Mouse (Mus musculus) kidney, adult 2 months (tissue): ENCODE measurements around the gene Scrg1. TPM values are rescaled to one million over a fixed set of nuclear protein-coding genes. Genes with fewer than 3 reads are reported as not detected.

Source experiments
- DNase-seq: peaks from one replicate; pipeline ENCODE4 v3.0.0; 2021
- H3K27ac ChIP-seq: fragments of 200-500 bp; 2 replicates; pipeline ENCODE4 v1.5.1; 2012; ENCODE audit warnings: low read depth, low read length, control low read depth, inconsistent platforms; ENCODE audit not compliant: insufficient read depth
- H3K27me3 ChIP-seq: fragments of 200-500 bp; replicated peaks from 2 replicates; pipeline ENCODE4 v1.6.1; 2012; ENCODE audit warnings: mild to moderate bottlenecking, moderate library complexity, low read length, inconsistent platforms; ENCODE audit not compliant: control insufficient read depth, insufficient read depth
- H3K36me3 ChIP-seq: fragments of 200-500 bp; 2 replicates; pipeline ENCODE4 v1.6.1; 2012; ENCODE audit warnings: mild to moderate bottlenecking, moderate library complexity, low read length, inconsistent platforms; ENCODE audit not compliant: control insufficient read depth, insufficient read depth
- H3K4me1 ChIP-seq: fragments of 200-500 bp; 2 replicates; pipeline ENCODE4 v1.6.1; 2011; ENCODE audit warnings: low read length; ENCODE audit not compliant: control insufficient read depth, insufficient read depth
- H3K4me3 ChIP-seq: fragments of 200-500 bp; 2 replicates; pipeline ENCODE4 v1.5.1; 2011; ENCODE audit warnings: mild to moderate bottlenecking, low read depth, low read length, control low read depth; ENCODE audit not compliant: insufficient read depth
- CTCF ChIP-seq: fragments of 200-500 bp; conservative IDR thresholded peaks from 2 replicates; pipeline ENCODE4 v1.5.1; 2011; ENCODE audit warnings: low read depth, mild to moderate bottlenecking, control low read depth, low read length, moderate library complexity, mixed read lengths; ENCODE audit not compliant: insufficient read depth, insufficient read length
- POLR2A ChIP-seq: fragments of 200-500 bp; IDR thresholded peaks from one replicate; pipeline ENCODE4 v1.6.1; 2011; ENCODE audit warnings: low read depth, low read length, control low read depth
- WGBS: fragments of 180-500 bp; shearing (Covaris S2); methylation state at CpG from one replicate; pipeline ENCODE4 v1.1.7; 2018; 5-methylcytosine and 5-hydroxymethylcytosine counted together
- polyA plus RNA-seq: library from polyadenylated mRNA; depleted of rRNA; stranded (reverse); fragments of >200 nt; gene quantifications from 2 replicates; pipeline ENCODE4 v1.2.3, GENCODE M21; 2012

The Scrg1 gene
- polyA plus RNA-seq, 1 experiment, result 1.2 TPM

DNA sequence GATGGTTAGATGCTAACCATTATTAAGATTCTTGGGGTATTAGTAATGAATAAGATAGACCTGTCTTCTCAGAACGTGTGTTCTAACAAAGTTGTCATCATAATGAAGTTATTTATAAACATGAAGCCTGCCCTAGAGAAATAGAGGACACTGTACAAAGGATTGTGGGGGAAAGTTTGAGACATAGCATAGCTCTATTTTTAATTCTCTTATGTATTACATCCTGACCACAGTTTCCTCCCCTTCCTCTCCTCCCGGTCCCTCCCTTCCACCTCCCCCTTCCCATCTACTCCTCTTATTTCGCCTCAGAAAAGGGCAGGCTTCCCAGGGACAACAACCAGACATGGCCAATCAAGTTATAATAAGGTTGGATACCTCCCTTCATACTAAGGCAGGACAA is 22.7 kb downstream of the Scrg1 start:
- no peaks in the 10 kb centered on the region for H3K27me3 ChIP-seq
- no peaks in the 10 kb centered on the region for H3K36me3 ChIP-seq
- H3K27ac ChIP-seq, result no peak overlapping the region
- H3K4me1 ChIP-seq, result no peaks in the 10 kb centered on the region
- no peak for TF ChIP-seq CTCF
- TF ChIP-seq POLR2A, result no peak
- WGBS, result 42% methylated on average over 3 of the region's 3 CpGs
- H3K4me3 ChIP-seq, result no peak overlapping the region
- no peak for DNase-seq

DNA sequence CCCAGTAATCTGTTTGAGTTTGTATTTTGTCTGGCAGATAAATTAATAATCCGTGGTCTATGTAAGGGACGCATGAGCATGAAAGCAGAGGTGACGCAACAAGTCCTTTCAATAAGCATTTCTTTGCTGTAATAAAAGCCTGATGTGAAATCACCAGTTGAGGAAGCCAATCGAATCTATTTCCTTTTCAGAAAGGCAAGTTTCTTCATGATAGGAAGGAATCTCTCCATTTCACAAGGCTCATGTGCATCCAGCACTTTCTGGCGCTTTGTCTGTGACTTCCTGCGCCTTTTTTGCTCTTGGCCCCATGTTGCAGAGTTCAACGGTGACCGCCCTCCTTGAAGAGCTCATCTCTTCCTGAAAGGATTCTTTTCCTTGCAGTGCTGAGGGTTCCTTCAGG is 24.0 kb downstream of the Scrg1 start:
- no peak for DNase-seq
- H3K4me3 ChIP-seq, result no peak overlapping the region
- H3K4me1 ChIP-seq, result no peaks in the 10 kb centered on the region
- H3K27me3 ChIP-seq, result no peaks in the 10 kb centered on the region
- WGBS, result 90% methylated on average over 8 of the region's 8 CpGs
- TF ChIP-seq POLR2A (no peak), CTCF (no peak)
- no peaks in the 10 kb centered on the region for H3K36me3 ChIP-seq
- H3K27ac ChIP-seq, result no peak overlapping the region

- no peaks in the 10 kb centered on the region for H3K27me3 ChIP-seq
- H3K4me1 ChIP-seq, result no peaks in the 10 kb centered on the region
- H3K4me3 ChIP-seq, result no peak overlapping the region
- no peak overlapping the region for H3K27ac ChIP-seq
- no peaks in the 10 kb centered on the region; the same call in 1 of the 2 replicates for H3K36me3 ChIP-seq
- 89% methylated on average over 4 of the region's 4 CpGs for WGBS
- TF ChIP-seq POLR2A (no peak), CTCF (no peak)
- no peak for DNase-seq
Observed at GRCm38 (mm10) chr8:57480606-57481005, 24.9 kb downstream of the Scrg1 start.

- under 1% methylated on average over 54 of the region's 54 CpGs for WGBS
- Histone ChIP-seq H3K27ac (peak overlapping the region; percentile 88), H3K4me1 (peaks cover 12% of the 10 kb centered on the region; the same call in 1 of the 2 replicates), H3K4me3 (peak overlapping the region; percentile 92), H3K36me3 (no peaks in the 10 kb centered on the region; the same call in 1 of the 2 replicates), H3K27me3 (no peaks in the 10 kb centered on the region)
- TF ChIP-seq CTCF (no peak), POLR2A (no peak)
- DNase-seq, result peak; percentile 46
Observed at GRCm38 (mm10) chr8:57486491-57487440, 31.0 kb downstream of the Scrg1 start.

GRCm38 (mm10) chr8:57487441-57488155 is 31.9 kb downstream of the Scrg1 start, which contains the start of gene Sap30:
TSS of gene Sap30 (minus strand) at chr8:57487860.
- under 1% methylated on average over 66 of the region's 66 CpGs for WGBS
- Histone ChIP-seq H3K27me3 (no peaks in the 10 kb centered on the region), H3K4me3 (peak within 1 kb of the TSS; percentile 92), H3K36me3 (no peaks in the 10 kb centered on the region; the same call in 1 of the 2 replicates), H3K27ac (peak within 1 kb of the TSS; percentile 95), H3K4me1 (peaks cover 12% of the 10 kb centered on the region; the same call in 1 of the 2 replicates)
- peak; percentile 99 for DNase-seq
- peak; percentile 74 for TF ChIP-seq POLR2A
- 0 out of 2 replicates have a peak, but pooled peaks have one; percentile 0 for TF ChIP-seq CTCF

DNA sequence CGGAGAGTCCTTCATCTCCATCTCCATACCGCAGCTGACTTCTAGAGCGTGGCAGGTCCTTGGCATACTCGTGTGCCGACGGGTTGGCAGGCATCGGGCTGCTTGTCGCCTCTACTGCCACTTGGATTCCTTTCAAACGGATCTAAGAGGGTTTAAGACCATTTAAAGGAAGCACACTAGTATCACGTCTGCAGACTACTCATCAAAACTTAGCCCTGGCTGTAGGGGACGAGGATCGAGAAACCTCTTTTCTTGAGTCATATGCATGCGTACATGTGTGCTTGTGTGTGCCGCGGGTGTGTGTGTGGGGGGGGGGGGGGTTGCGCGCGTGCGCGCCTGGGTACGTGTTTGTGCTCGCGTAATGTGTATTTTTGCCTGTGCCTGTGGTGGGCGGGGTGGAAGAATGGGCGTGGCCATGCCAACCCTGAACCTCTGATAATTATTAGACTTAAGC is 32.6 kb downstream of the Scrg1 start:
- Histone ChIP-seq H3K4me1 (peaks cover 12% of the 10 kb centered on the region; the same call in 1 of the 2 replicates), H3K4me3 (peak overlapping the region; percentile 74), H3K27ac (peak overlapping the region; percentile 95), H3K36me3 (no peaks in the 10 kb centered on the region; the same call in 1 of the 2 replicates), H3K27me3 (no peaks in the 10 kb centered on the region)
- under 1% methylated on average over 25 of the region's 25 CpGs for WGBS
- no peak for TF ChIP-seq POLR2A
- no peak for TF ChIP-seq CTCF
- peak; percentile 91 for DNase-seq
